Mouse (Mus musculus): ENCODE results near the gene A730061H03Rik.

DNA sequence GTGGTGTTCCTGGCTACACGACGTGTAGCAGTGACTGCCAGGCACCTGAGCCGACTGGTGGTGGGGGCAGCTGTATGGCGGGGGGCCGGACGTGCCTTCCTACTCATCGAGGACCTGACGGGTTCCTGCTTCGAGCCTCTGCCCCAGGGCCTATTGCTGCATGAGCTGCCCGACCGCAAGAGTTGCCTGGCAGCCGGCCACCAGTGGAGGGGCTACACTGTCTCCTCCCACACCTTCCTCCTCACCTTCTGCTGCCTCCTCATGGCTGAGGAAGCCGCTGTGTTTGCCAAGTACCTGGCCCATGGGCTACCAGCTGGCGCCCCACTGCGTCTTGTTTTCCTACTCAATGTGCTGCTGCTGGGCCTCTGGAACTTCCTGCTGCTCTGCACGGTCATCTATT lies 16.2 kb upstream of the A730061H03Rik start:
- TF ChIP-seq TAL1 (IDR thresholded peaks at IDR 0.05; ENCODE audit: low read length) (no peak), GATA1 (IDR thresholded peaks at IDR 0.05; ENCODE audit: low read length) (no peak)

All from erythroblast, embryonic 14.5 days (primary cell).